Mouse (Mus musculus): ENCODE measurements at regions not wholly inside any gene's neighbourhood (a gene's known extent, or its start where the extent isn't known, plus 50 kb on each side); places are given as distances from the start of the nearest gene placed in this dataset.

DNA sequence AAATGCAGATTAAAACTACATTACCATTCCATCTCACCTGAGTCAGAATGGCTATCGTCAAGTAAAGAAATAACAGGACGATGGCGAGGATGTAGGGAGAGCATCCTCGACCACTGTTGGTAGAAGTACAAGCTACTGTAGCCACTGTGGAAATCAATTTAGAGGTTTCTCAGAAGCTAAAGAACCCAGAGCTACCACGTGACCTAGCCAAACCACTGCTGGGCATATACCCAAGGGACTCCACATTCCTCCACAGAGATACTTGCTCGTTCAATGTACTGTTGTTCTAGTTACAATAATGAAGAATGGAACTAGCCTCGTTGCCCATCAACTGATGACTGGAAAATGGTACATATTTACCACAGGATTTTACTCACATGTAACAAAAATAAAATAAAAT, 94.4 kb downstream of the Srek1 start:
- TF ChIP-seq CTCF (IDR thresholded peaks at IDR 0.05; ENCODE audit: control insufficient read depth, insufficient read depth, insufficient read length), result no peak
- TF ChIP-seq MAX (IDR thresholded peaks at IDR 0.05), result no peak
- TF ChIP-seq USF1 (IDR thresholded peaks at IDR 0.05; ENCODE audit: low read depth), result peak; percentile 86
- TF ChIP-seq MYOG (IDR thresholded peaks at IDR 0.05; ENCODE audit: control insufficient read depth, extremely low read depth, insufficient read length), result no peak
- TF ChIP-seq MYOD1 (IDR thresholded peaks at IDR 0.05; ENCODE audit: control insufficient read depth, insufficient read length, low read depth), result no peak
